Mouse (Mus musculus): Measurements from ENCODE around the gene Csf2ra. TPM values are rescaled to one million over a fixed set of nuclear protein-coding genes. Genes with fewer than 3 reads are reported as not detected.

Csf2ra gene
- total RNA-seq, 2 experiments from 2014 or later: 36.4 to 42.3 TPM

GRCm38 (mm10) chr19:61175756-61176324 lies 52.4 kb downstream of the Csf2ra start, which contains the start of gene Gm7102:
Gm7102 (minus strand) TSS chr19:61176309.
- no peak for TF ChIP-seq CTCF (conservative IDR thresholded peaks at IDR 0.05)
- Histone ChIP-seq H3K27ac (no peak within 1 kb of the TSS), H3K4me3 (peak within 1 kb of the TSS; percentile 18; the same call in 1 of the 2 replicates)
- no peak for DNase-seq (ENCODE audit: low spot score in 2 of 2)

Other genes starting within 250 kb of the Csf2ra start
- 10 to 100 TPM; 42.2 to 51.8 TPM for gene Zfp950, start 87.6 kb downstream of the Csf2ra start, total RNA-seq (2021)
- gene Gm7102, start 52.1 kb downstream of the Csf2ra start, total RNA-seq (2021): under 1 TPM in 1 of 2 experiments, not detected in 1; 0.38 TPM
- not detected for gene Gm6020, start 44.5 kb downstream of the Csf2ra start, total RNA-seq (2021)
- gene Gm21060, start 68.6 kb upstream of the Csf2ra start, total RNA-seq (2021): not detected

Measured in layer of hippocampus, adult 2 months (tissue).